Mouse (Mus musculus) liver, embryonic 13.5 days (tissue): ENCODE data around the gene Zbtb46. TPM values are rescaled to one million over a fixed set of nuclear protein-coding genes. Genes with fewer than 3 reads are reported as not detected.

Experiments used
- ATAC-seq: fragments of 200-750 bp; cut with Nextera tagmentation; 2 replicates; pipeline ENCODE4 v1.8.0; 2017; ENCODE audit warnings: low read depth, mild to moderate bottlenecking, moderate number of reproducible peaks, moderate library complexity
- DNase-seq: peaks from one replicate; pipeline ENCODE4 v3.0.0; 2022
- H3K27ac ChIP-seq: fragments of 300-500 bp; sonication (generic); 2 replicates; pipeline ENCODE4 v1.5.1; 2015; ENCODE audit warnings: moderate library complexity, mild to moderate bottlenecking, inconsistent platforms
- H3K27me3 ChIP-seq: fragments of 300-500 bp; sonication (generic); 2 replicates; pipeline ENCODE4 v1.6.1; 2015; ENCODE audit warnings: mild to moderate bottlenecking, inconsistent platforms
- H3K36me3 ChIP-seq: fragments of 300-500 bp; sonication (generic); 2 replicates; pipeline ENCODE4 v1.6.1; 2015; ENCODE audit warnings: mild to moderate bottlenecking, inconsistent platforms
- H3K4me1 ChIP-seq: fragments of 300-500 bp; sonication (generic); replicated peaks from 2 replicates; pipeline ENCODE4 v1.6.1; 2015; ENCODE audit warnings: inconsistent platforms
- H3K4me2 ChIP-seq: fragments of 300-500 bp; sonication (generic); 2 replicates; pipeline ENCODE4 v1.6.1; 2015; ENCODE audit warnings: inconsistent platforms, mild to moderate bottlenecking, moderate library complexity
- H3K4me3 ChIP-seq: fragments of 300-500 bp; sonication (generic); replicated peaks from 2 replicates; pipeline ENCODE4 v1.5.1; 2015; ENCODE audit warnings: mild to moderate bottlenecking, inconsistent platforms
- H3K9ac ChIP-seq: fragments of 300-500 bp; sonication (generic); 2 replicates; pipeline ENCODE4 v1.6.1; 2015; ENCODE audit warnings: mild to moderate bottlenecking, inconsistent platforms
- H3K9me3 ChIP-seq: fragments of 300-500 bp; sonication (generic); replicated peaks from 2 replicates; pipeline ENCODE4 v1.6.1; 2016; ENCODE audit warnings: inconsistent platforms
- WGBS: fragments of 180-500 bp; shearing (Covaris S2); methylation state at CpG from one replicate; pipeline ENCODE4 v1.1.7; 2015; ENCODE audit not compliant: insufficient replicate concordance; 5-methylcytosine and 5-hydroxymethylcytosine counted together
- polyA plus RNA-seq: library from polyadenylated mRNA; unstranded; fragments of >200 nt; fragmentation: Nextera tagmentation; extraction: Ambion mirVana; gene quantifications from 2 replicates; pipeline ENCODE4 v1.2.1, GENCODE M21; 2015

Gene Zbtb46
- polyA plus RNA-seq, 1 experiment from 2014 or later = 10.7 TPM

DNA sequence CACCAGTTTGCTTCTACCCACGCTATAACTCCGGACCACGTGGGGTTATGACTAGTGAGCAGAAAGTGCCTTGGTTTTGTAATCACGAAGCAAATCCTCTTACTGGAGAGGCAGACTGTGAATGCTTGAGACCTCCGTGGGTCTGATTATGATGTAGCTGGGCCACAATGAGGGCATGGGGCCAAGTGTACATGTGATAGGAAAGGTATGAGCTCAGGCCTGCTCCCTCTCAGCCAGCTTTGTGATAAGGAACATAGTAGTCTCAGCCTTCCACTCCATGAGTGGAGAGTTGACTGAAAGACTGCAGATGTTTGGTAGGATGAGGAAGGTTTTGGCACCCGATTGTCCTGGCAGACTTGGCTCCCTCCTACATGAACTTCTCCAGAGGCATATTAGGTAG is 116.5 kb downstream of the Zbtb46 start:
- no peak overlapping the region for H3K4me3 ChIP-seq
- ATAC-seq = no peak
- no peak overlapping the region for H3K9ac ChIP-seq
- H3K4me1 ChIP-seq = no peaks in the 10 kb centered on the region
- H3K9me3 ChIP-seq = no peaks in the 10 kb centered on the region
- no peak for DNase-seq
- WGBS = 85% methylated on average over 6 of the region's 6 CpGs
- H3K27me3 ChIP-seq = no peaks in the 10 kb centered on the region
- peaks cover 89% of the 10 kb centered on the region for H3K36me3 ChIP-seq
- H3K4me2 ChIP-seq = no peak overlapping the region
- H3K27ac ChIP-seq = no peak overlapping the region

DNA sequence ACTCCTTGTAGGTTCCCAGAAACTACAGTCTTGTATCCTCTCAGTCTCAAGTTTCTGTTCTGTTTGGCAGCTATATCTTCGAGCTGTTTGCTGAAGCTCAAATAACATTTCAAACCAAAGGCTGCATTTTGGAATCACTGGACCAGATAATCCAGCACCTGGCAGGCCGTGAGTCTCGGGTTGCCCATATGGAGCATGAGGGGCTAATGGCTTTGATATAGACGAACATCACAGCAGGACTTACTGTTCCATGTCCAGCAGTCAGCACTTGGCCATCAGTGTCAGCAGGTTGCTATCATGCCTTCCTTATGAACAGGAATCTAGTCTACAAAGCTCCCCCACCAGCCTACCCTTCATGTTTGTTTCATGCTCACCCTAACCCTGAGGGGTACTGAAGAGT is 118.8 kb downstream of the Zbtb46 start:
- Histone ChIP-seq H3K27ac (no peak overlapping the region), H3K9me3 (no peaks in the 10 kb centered on the region), H3K9ac (no peak overlapping the region), H3K36me3 (peaks cover 87% of the 10 kb centered on the region), H3K4me2 (no peak overlapping the region), H3K4me1 (no peaks in the 10 kb centered on the region), H3K4me3 (no peak overlapping the region), H3K27me3 (no peaks in the 10 kb centered on the region)
- ATAC-seq = no peak
- no peak for DNase-seq
- 78% methylated on average over 4 of the region's 4 CpGs for WGBS

Other genes starting within 250 kb of the Zbtb46 start
- gene Srms, start 246.2 kb downstream of the Zbtb46 start, polyA plus RNA-seq = 0.08 and 0.12 TPM in 2 replicates
- gene Fndc11, start 239.4 kb downstream of the Zbtb46 start, polyA plus RNA-seq = 0.15 TPM in 1 of 2 replicates, not detected in the other
- 1.3 and 1.5 TPM in 2 replicates for gene Helz2, start 217.4 kb downstream of the Zbtb46 start, polyA plus RNA-seq
- gene Gmeb2, start 171.4 kb downstream of the Zbtb46 start, polyA plus RNA-seq = 8.1 and 9.3 TPM in 2 replicates
- gene Stmn3, start 144.9 kb downstream of the Zbtb46 start, polyA plus RNA-seq = 0.60 and 0.91 TPM in 2 replicates
- 24.5 and 26.2 TPM in 2 replicates for gene Rtel1, start 139.7 kb downstream of the Zbtb46 start, polyA plus RNA-seq
- gene Zgpat, start 94.5 kb downstream of the Zbtb46 start, polyA plus RNA-seq = 12.3 and 13.8 TPM in 2 replicates
- 26.6 and 27.8 TPM in 2 replicates for gene Arfrp1, start 94.0 kb downstream of the Zbtb46 start, polyA plus RNA-seq
- gene Lime1, start 79.3 kb downstream of the Zbtb46 start, polyA plus RNA-seq = 5.1 and 6.0 TPM in 2 replicates
- gene Abhd16b, start 33.8 kb upstream of the Zbtb46 start, polyA plus RNA-seq = 0.06 TPM in 2 replicates
- 83.0 and 87.8 TPM in 2 replicates for gene Tpd52l2, start 37.7 kb upstream of the Zbtb46 start, polyA plus RNA-seq
- 29.6 and 35.7 TPM in 2 replicates for gene Dnajc5, start 61.1 kb upstream of the Zbtb46 start, polyA plus RNA-seq
- gene Uckl1, start 125.5 kb upstream of the Zbtb46 start, polyA plus RNA-seq = 19.8 and 22.1 TPM in 2 replicates
- 33.6 and 37.3 TPM in 2 replicates for gene Prpf6, start 132.4 kb upstream of the Zbtb46 start, polyA plus RNA-seq
- 8.4 and 9.0 TPM in 2 replicates for gene Zfp512b, start 133.4 kb upstream of the Zbtb46 start, polyA plus RNA-seq
- 2.2 and 2.4 TPM in 2 replicates for gene Samd10, start 139.8 kb upstream of the Zbtb46 start, polyA plus RNA-seq
- gene Gm29797, start 197.6 kb upstream of the Zbtb46 start, polyA plus RNA-seq = not detected in 2 replicates
- gene Sox18, start 212.2 kb upstream of the Zbtb46 start, polyA plus RNA-seq = 6.4 and 6.5 TPM in 2 replicates
- gene Tcea2, start 220.9 kb upstream of the Zbtb46 start, polyA plus RNA-seq = 2.4 and 2.6 TPM in 2 replicates
- gene Rgs19, start 234.6 kb upstream of the Zbtb46 start, polyA plus RNA-seq = 17.7 and 19.9 TPM in 2 replicates
- not detected in 2 replicates for gene Lkaaear1, start 239.0 kb upstream of the Zbtb46 start, polyA plus RNA-seq